Mouse (Mus musculus): Measurements from ENCODE around the gene Erg. TPM values are rescaled to one million over a fixed set of nuclear protein-coding genes. Genes with fewer than 3 reads are reported as not detected.

The Erg gene
- total and polyA plus RNA-seq, 3 experiments = 0.11 to 0.81 (median 0.34) TPM

- peaks cover 5% of the 10 kb centered on the region for H3K9me3 ChIP-seq (replicated peaks; ENCODE audit: low read length)
- H3K9ac ChIP-seq (ENCODE audit: insufficient read depth, low read depth) = no peak overlapping the region
- no peak for DNase-seq (ENCODE audit: extremely low read depth)
- H3K27me3 ChIP-seq (replicated peaks) = no peaks in the 10 kb centered on the region
- no peaks in the 10 kb centered on the region for H3K36me3 ChIP-seq (replicated peaks in 1 of 2; ENCODE audit: control insufficient read depth in 1 of 2, insufficient read depth in 1 of 2, low read length in 1 of 2)
- TF ChIP-seq SMC3 (IDR thresholded peaks at IDR 0.05; ENCODE audit: low read depth, low read length) = no peak
- no peak for TF ChIP-seq USF1 (IDR thresholded peaks at IDR 0.05; ENCODE audit: low read depth, low read length)
- no peak for TF ChIP-seq MEF2A (IDR thresholded peaks at IDR 0.05; ENCODE audit: borderline replicate concordance, low read depth, low read length)
- TF ChIP-seq MAZ (IDR thresholded peaks at IDR 0.05; ENCODE audit: low read depth, low read length) = no peak
- TF ChIP-seq JUND (conservative IDR thresholded peaks at IDR 0.05; ENCODE audit: low read depth, low read length) = no peak
- no peak for TF ChIP-seq MYC (IDR thresholded peaks at IDR 0.05; ENCODE audit: low read depth, low read length)
- TF ChIP-seq ELF1 (IDR thresholded peaks at IDR 0.05; ENCODE audit: low read depth, low read length) = no peak
- TF ChIP-seq KAT2A (IDR thresholded peaks at IDR 0.05; ENCODE audit: insufficient replicate concordance, low read length) = no peak
- no peak for TF ChIP-seq E2F4 (IDR thresholded peaks at IDR 0.05; ENCODE audit: insufficient replicate concordance, low read depth, low read length)
- no peak for TF ChIP-seq EP300 (IDR thresholded peaks at IDR 0.05; ENCODE audit: low read length)
- no peak for TF ChIP-seq NRF1 (IDR thresholded peaks at IDR 0.05; ENCODE audit: low read depth, low read length)
- TF ChIP-seq USF2 (conservative IDR thresholded peaks at IDR 0.05; ENCODE audit: low read depth, low read length) = no peak
- TF ChIP-seq TBP (conservative IDR thresholded peaks at IDR 0.05; ENCODE audit: low read depth, low read length) = no peak
- TF ChIP-seq TCF12 (IDR thresholded peaks at IDR 0.05; ENCODE audit: low read depth, low read length) = no peak
- TF ChIP-seq ZC3H11A (IDR thresholded peaks at IDR 0.05; ENCODE audit: low read depth, low read length) = no peak
- no peak for TF ChIP-seq MXI1 (IDR thresholded peaks at IDR 0.05; ENCODE audit: low read depth, low read length)
- TF ChIP-seq ZNF384 (IDR thresholded peaks at IDR 0.05; ENCODE audit: low read depth, low read length) = no peak
- TF ChIP-seq UBTF (IDR thresholded peaks at IDR 0.05; ENCODE audit: low read depth, low read length) = no peak
- no peak overlapping the region for H3K4me3 ChIP-seq (replicated peaks in 1 of 3; ENCODE audit: low read depth in 2 of 3, low read length in 2 of 3, poor library complexity in 1 of 3)
- in situ Hi-C loops (cut with MboI; ENCODE audit: low pct_ligation_motif_present, low pct_unique_long_range_greater_than_20kb, low sequenced_read_pairs) (no loop called here), dilution Hi-C loops (cut with MboI; ENCODE audit: extremely low pct_ligation_motif_present, extremely low pct_unique_long_range_greater_than_20kb, low sequenced_read_pairs) (no loop called here)
- H3K27ac ChIP-seq (ENCODE audit: insufficient read depth, low read depth) = no peak overlapping the region
- peaks cover 9 to 38% of the 10 kb centered on the region in 2 experiments for H3K4me1 ChIP-seq (ENCODE audit: control insufficient read depth in 1 of 2, insufficient read depth in 2 of 2)
- H3K79me2 ChIP-seq (replicated peaks; ENCODE audit: control insufficient read depth, extremely low read depth, insufficient read depth, poor library complexity, severe bottlenecking) = no peaks in the 10 kb centered on the region
- no peak overlapping the region for H3K4me2 ChIP-seq (ENCODE audit: insufficient read depth, low read depth, poor library complexity, severe bottlenecking)
These were observed 199.4 kb downstream of the Erg start for GRCm38 (mm10) chr16:95387008-95387407.

- Histone ChIP-seq H3K27me3 (replicated peaks) (no peaks in the 10 kb centered on the region), H3K36me3 (replicated peaks in 1 of 2; ENCODE audit: control insufficient read depth in 1 of 2, insufficient read depth in 1 of 2, low read length in 1 of 2) (no peaks in the 10 kb centered on the region), H3K4me1 (ENCODE audit: control insufficient read depth in 1 of 2, insufficient read depth in 2 of 2) (peaks cover 9 to 43% of the 10 kb centered on the region in 2 experiments), H3K4me3 (replicated peaks in 1 of 3; ENCODE audit: low read depth in 2 of 3, low read length in 2 of 3, poor library complexity in 1 of 3) (no peak overlapping the region), H3K9me3 (replicated peaks; ENCODE audit: low read length) (peaks cover 5% of the 10 kb centered on the region), H3K27ac (ENCODE audit: insufficient read depth, low read depth) (no peak overlapping the region), H3K4me2 (ENCODE audit: insufficient read depth, low read depth, poor library complexity, severe bottlenecking) (no peak overlapping the region), H3K79me2 (replicated peaks; ENCODE audit: control insufficient read depth, extremely low read depth, insufficient read depth, poor library complexity, severe bottlenecking) (no peaks in the 10 kb centered on the region), H3K9ac (ENCODE audit: insufficient read depth, low read depth) (no peak overlapping the region)
- peak; percentile 43 for DNase-seq (ENCODE audit: extremely low read depth)
- TF ChIP-seq IRF4 (IDR thresholded peaks at IDR 0.05; ENCODE audit: low read depth, low read length) (no peak), PAX5 (IDR thresholded peaks at IDR 0.05; ENCODE audit: low read length) (no peak), GABPA (IDR thresholded peaks at IDR 0.05; ENCODE audit: insufficient replicate concordance, low read depth, low read length) (no peak), SIN3A (IDR thresholded peaks at IDR 0.05; ENCODE audit: low read length) (no peak), CTCF (conservative IDR thresholded peaks at IDR 0.05 in 1 of 2, IDR thresholded peaks at IDR 0.05 in 1 of 2; ENCODE audit: low read depth in 2 of 2, low read length in 2 of 2) (no peak), POLR2AphosphoS2 (IDR thresholded peaks at IDR 0.05; ENCODE audit: low read depth, low read length) (no peak), E2F4 (IDR thresholded peaks at IDR 0.05; ENCODE audit: insufficient replicate concordance, low read depth, low read length) (no peak)
- in situ Hi-C loops (cut with MboI; ENCODE audit: low pct_ligation_motif_present, low pct_unique_long_range_greater_than_20kb, low sequenced_read_pairs) (no loop called here), dilution Hi-C loops (cut with MboI; ENCODE audit: extremely low pct_ligation_motif_present, extremely low pct_unique_long_range_greater_than_20kb, low sequenced_read_pairs) (no loop called here)
These were observed 201.0 kb downstream of the Erg start for GRCm38 (mm10) chr16:95385299-95385973.
